Mouse (Mus musculus) gastrocnemius, postnatal 4 days (tissue): ENCODE data around the gene Ficd. TPM values are rescaled to one million over a fixed set of nuclear protein-coding genes. Genes with fewer than 3 reads are reported as not detected.
A peak's percentile ranks its signal among the peaks of the same experiment; 100 is the strongest.

Experiments
- DNase-seq, 2 experiments: peaks; one replicate each; pipeline ENCODE4 v3.0.0; 2021 to 2022; ENCODE audit warnings: low spot score in 2 of 2, mixed read lengths in 2 of 2
- total RNA-seq, 2 experiments: library from RNA; stranded (reverse); gene quantifications; 2 replicates each; pipeline ENCODE4 v1.2.3; 2021

The Ficd gene
- total RNA-seq, 2 experiments from 2014 or later: 5.5 to 5.7 TPM

DNA sequence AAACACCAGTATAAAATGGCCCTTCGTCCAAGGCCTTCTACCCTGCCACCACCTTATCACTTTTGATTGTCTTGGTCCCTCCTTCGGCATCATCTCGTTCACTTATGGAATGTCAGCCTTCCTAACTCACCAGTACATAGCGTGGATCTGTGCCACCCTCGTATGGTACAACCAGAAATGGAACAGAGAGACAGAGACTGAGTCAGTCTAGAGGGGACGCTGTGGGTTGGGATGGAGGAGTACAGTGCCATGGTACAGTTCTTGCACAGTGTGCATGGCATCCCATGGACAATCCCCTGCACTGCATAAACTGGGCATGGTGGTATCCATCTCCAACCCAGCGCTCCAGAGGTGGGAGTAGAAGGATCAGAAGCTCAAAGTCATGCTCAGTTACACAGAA lies 6.9 kb upstream of the Ficd start:
- DNase-seq: no peak

DNA sequence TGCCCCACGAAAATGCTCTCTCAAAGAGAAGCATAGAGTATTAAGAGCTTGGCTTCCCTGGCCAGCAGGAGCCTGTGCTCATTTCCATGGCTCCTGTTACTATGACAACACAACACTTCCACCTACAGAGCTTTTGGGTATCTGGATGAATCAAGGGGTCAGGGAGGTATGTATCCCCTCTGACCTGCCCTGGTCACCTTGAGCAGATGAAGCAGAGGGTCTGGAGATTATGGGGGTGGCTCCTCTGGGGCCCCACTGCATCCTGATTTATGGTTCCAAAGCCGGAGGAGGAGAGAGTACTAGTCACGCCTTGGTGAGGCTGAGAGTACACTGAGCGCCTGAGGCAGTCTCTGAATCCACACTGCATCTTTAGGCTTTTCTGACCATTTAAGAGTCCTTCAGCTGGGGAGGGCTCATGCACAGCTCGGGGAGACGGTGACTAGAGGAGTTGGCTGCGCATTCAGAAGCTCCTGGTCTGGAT lies 4.9 kb upstream of the Ficd start:
- DNase-seq: no peak

DNA sequence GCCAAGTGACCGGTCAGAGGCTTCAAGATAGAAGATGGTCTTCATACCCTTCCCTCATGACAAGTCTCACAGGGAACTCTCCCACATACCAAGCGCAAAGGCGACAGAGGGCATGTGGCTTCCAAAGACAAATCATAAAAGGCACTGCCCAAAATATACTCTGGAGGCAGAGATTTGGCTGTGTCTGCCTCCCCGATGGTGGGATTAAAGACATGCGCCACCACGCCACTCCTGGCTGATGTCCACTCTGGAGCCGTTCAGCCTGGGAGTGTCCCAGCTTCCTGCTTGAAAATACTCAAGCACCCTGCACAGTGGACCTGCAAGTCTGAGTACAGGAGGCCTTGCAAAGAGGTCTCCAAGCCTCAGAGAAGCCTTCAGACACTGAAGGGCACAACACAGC lies 4.4 kb upstream of the Ficd start:
- no peak for DNase-seq

DNA sequence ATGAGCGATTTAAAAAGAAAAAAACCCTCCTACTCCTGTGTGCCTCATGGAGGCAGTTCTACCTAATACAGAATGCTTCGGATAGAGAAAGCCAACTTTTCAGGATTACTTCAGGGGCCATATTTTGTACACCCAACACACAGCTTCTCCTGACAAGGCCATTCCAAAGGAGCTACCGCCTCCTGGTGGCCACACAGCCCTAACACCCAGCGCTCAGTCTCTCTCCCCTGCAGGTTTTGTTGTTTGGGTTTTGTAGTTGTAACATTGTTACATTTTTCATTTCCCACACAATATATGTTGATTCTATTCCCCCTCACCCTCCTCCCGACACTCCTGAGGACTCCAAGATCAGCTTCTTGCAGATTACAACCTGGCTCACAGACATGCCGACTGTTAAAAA lies 3.4 kb upstream of the Ficd start:
- peak in 1 of 2 experiments; percentile 50 for DNase-seq

DNA sequence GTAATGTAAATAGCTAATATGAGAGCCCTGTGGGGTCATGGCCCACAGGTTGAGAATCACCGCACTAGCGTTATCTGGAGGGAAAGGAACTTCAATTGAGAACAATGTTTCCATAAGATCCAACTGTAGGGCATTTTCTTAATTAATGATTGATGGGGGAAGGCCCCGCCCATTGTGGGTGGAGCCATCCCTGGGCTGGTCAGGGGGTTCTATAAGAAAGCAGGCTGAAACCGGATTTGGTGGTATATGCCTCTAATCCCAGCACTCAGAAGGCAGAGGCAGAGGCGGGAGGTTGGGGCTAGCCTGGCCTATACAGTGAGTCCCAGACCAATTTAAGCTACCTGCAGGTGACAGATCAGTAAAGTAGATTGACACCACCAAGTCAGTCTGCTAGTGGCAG lies 1.2 kb upstream of the Ficd start:
- no peak for DNase-seq

DNA sequence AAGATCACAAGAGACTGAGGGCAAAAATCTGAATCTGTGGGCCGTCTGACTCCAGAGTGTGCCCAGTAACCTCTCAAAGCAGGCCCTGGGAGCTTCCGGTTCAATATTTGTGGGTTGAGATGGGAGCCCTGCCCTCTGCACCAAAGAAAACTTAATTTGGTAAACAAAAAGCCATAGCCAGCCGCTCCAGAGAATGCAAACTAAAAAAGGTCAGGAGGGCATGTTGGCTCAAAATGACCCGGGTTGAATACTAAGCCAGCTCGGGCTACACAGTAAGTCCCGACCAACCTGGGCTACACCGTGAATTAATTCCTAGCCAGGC lies 619 bp upstream of the Ficd start:
- no peak for DNase-seq

DNA sequence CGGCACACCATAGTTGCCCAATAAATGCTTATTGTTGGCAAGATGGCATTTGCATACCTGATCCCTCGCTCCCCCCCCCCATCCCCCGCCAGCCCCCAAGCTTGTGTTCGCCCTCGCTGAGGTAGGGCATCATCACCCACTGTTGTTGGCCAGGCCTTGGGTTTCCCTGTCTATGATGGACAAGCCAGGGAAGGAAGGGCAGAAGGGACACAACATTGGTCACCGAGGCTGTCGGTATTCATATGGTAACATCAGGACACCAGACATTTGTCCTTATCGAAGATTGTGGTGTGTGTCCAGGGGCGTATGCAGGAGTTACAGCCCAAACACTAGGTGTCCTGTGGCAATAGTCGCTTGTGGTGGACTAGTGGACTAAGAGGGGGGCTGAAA lies 505 bp downstream of the Ficd start:
- DNase-seq: no peak

DNA sequence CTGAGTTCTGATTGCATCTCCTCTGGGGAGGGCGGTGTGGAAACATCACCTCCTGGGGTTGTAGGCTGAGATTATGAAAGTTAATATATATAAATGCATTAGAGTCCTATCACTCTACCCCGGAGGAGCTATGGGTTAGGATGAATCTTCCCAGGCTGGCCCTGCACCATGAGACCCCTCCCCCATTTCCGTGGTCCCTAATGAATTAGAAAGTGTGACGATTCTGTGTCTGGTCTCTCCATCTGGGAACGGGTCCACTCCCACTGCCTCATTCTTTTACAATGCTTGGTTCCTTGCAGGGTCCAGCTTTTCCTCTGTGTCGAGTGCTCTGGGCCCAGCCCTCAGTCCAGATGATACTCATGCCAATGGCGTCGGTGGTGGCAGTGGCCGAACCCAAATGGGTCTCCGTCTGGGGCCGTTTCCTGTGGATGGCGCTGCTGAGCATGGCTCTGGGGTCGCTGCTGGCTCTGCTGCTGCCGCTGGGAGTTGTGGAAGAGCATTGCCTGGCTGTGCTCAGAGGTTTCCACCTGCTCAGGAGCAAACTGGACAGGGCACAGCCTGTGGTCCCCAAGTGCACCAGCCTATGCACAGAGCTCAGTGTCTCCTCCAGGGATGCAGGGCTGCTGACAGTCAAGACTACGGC lies 1.0 kb downstream of the Ficd start:
- no peak for DNase-seq

DNA sequence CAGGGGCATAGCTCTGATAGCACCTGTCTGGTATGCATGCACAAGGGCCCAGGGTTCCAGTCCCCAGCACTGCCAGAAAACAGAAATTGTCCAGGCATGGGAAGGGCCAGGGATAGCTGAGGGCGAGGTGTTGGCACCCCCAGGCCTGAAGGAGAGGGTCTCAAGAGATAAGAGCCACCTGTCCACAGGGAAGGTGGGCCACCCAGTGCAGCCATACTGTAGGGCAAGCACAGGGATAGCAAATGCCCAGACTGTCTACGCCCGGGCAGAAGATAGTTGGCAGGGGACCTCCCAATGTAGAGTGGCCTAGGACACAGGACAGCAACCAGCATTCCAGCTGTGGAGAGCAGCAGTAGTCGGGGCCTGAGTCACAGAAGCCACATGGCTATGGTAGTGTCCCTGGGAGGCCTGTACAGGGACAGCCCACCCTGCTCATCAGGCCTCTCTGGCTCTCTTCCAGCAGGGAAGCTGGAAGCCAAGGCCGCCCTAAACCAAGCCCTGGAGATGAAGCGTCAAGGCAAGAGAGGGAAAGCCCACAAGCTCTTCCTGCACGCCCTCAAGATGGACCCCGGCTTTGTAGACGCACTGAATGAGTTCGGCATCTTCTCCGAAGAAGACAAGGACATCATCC lies 2.1 kb downstream of the Ficd start:
- DNase-seq: no peak

DNA sequence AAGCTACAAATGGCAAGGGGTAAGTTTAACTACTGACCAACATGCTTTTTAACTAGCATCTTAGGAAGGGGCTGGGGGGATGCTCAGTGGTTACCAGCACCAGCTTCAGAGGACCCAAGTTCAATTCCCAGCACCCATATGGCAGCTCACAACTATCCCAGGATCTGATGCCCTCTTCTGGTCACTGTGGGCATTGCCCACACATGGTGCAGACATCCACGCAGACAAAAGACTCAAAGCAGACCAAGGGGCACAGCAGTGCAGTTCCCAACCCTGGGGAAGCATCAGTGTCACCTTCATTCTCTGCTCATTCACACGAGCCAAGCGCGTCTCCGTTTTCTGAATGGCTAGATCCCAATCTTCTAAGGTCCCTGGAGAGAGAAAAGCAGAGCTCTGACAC lies 12.0 kb downstream of the Ficd start:
- no peak for DNase-seq

DNA sequence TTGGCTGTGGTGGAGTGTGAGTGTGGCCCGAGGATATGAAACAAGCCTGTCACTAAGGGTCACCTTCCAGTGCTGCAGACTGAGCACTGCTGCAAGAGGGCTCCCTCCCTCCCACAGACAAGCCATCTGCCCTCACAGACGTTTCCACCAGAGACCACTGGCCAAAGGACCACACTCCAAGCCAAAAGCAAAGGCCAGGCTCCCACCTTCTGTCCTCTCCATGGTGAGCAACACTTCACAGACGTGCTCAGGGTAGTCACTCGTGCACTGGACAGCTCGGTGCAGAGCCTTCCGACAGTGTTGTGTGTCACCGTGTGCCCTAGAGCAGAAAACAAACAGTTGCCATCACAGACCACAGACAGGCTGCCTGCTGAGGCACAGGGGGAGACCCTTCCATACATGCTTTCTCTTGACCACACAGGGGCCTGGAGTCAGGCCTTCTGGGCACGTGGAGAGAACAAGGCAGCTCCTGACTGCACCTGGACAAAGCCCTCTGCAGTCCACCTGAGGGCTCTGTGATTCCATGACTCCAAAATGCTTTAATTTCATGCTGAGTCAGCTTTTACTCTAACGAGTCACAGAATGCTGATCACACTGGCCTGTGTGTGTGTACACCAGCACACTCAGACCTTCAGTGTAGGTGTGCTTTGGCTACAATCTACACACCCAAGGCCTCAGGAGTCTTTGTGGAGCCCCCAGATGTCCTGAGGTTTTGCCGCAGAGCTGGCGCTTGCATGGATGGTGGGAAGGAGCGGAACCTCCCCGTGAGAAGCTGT lies 13.1 kb downstream of the Ficd start:
- no peak for DNase-seq

DNA sequence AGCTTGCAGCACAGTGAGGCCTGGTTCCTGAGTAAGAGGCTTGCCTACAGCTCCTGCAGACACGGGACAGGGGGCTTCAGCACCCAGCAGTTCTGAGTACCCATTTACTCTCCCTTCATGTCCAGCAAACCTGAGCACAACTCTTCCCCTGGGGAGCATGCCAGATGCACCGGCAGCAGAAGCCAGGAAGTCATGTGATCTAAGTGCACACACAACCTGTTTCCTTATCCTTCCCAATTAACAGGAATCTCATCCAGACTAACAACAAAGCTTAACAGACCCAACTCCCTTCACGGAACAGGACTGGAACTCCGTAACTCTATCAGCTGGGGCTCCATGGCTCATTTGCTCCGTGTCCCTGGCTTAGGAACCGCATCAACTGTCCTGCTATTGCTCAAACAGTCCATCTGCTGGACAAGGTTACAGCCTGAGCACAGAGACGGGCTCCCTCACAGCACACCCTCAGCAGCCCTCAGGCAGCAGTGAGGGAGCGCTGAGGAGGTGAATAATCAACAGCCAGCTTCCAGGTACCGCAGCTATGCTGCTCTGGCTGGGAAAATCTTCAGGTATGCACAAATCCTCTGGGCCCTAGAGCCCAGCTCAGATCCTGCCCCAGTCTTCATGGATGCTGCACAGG lies 16.0 kb downstream of the Ficd start:
- no peak for DNase-seq

DNA sequence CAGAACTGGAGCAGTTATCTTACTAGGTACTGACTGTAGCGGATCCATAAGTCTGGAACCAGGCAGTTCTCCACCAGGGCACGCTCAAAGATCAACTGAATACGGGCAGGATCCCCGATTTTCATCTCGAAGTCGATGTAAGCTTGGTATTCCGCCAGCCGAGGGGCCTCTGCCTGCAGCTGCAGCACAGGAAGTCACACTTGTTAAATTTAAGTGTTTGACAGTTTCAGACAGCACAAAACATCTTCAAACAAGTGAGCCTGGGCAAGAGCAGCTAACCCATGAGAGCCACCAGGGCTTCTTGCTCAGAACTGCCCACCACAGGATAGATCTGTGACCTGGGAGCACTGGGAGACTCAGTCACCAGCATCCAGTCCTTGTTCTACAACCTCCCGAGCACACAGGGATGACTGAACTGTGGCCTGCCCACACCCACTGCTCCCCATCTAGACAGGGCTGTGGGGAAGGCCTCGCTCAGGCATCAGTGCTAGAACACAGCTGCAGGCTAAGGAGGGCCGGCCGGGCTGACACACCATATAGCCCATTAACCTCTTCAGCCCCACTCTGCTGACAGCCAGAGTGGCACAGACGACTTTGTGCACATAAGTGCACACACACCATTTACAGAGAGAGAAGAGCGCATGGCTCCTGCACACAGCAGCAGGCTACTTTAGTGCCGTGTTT lies 19.9 kb downstream of the Ficd start:
- DNase-seq: no peak

DNA sequence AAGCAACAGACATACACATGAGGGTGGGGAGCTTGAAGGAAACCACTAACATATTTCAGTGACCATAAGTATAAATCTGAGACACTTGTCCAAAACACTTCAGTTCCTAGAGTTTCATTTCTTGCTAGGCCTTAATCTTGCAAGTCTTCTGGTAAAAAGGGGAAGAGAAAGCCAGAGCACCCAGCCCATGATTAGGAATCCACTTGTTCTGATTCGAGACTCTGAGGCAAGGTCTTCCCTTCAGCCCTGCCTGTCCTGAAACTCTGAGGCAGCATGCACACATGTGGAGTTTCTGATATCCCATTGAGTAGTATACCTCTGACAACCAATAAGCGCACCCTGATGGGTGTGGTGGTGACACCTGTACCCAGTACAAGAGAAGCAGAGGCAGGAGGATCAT lies 26.0 kb downstream of the Ficd start:
- no peak for DNase-seq

DNA sequence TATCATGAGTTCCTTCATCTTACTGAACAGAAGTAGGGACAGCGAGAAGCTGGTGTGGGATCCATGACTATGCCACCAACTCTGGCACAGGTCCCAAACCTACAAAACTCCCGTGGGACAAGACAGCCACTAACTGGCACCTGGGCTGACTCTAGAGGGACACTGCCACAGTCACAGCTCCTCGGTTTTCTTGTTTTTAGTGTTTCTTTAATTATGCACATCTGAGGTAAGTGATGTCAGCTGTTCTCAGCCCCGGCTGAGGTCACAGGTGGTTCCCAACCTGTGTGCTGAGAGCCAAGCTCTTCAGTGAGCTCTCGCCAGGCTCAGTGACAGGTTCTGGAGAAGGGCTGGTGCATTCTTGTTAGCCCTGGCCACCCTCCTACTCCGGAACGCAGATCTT lies 28.8 kb downstream of the Ficd start:
- no peak for DNase-seq

DNA sequence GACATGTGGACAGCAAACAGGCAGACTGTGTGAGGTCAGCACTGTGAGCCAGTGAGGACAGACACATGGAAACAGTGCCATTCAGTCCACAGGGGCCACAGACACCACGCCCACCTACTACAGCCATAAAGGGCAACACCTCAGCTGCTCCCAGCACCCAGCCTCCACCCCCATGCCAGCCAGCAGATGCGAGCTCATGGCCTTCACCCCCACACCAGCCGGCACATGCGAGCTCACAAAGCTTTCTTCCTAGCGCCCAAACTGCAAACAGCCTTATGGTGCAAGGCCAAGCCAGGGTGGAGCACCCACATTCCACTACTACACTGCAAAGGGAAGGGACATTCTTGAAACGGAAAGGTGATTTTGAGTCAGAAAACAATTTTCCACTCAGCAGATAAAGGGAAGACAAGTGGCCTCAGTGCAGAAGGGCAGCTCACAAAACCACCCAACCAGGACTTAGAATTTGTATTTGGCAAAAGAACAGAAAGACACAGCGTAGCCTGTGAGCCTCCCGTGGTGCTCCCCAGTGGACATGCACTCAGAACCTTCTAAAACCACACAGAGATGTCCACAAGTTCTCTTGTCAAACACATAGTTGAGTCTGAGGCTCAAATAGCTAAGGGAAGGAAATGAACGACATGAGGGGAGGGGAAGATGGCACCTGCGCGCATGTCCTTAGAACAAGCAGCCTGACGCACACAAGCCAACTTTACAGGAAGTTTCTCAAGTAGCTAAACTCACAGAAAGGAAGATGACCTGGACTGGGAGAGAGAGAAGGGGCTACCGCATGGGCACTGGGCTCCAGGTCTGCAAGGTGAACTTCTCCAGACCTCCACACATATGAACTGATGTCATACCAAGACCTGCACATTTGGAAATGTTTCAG lies 30.3 kb downstream of the Ficd start:
- DNase-seq: no peak

DNA sequence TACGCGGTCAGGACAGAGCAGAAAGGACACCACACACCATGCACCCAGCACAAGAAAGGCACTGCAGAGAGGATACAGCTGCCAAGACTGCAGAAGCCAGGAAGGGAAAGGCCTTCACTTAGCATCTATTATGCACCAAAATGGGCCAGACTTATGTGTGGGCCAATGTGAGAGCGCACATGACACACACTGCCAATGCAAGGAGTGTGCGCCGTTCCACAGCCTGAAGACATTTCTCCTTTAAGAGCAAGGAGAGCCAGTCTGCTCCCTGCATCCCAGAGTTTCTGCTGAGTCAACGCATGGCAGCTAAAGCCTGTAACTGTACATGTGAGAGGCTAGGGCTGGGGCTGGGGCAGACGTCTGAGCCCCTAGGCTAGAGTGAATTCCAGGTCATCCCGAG lies 33.2 kb downstream of the Ficd start:
- DNase-seq: no peak

DNA sequence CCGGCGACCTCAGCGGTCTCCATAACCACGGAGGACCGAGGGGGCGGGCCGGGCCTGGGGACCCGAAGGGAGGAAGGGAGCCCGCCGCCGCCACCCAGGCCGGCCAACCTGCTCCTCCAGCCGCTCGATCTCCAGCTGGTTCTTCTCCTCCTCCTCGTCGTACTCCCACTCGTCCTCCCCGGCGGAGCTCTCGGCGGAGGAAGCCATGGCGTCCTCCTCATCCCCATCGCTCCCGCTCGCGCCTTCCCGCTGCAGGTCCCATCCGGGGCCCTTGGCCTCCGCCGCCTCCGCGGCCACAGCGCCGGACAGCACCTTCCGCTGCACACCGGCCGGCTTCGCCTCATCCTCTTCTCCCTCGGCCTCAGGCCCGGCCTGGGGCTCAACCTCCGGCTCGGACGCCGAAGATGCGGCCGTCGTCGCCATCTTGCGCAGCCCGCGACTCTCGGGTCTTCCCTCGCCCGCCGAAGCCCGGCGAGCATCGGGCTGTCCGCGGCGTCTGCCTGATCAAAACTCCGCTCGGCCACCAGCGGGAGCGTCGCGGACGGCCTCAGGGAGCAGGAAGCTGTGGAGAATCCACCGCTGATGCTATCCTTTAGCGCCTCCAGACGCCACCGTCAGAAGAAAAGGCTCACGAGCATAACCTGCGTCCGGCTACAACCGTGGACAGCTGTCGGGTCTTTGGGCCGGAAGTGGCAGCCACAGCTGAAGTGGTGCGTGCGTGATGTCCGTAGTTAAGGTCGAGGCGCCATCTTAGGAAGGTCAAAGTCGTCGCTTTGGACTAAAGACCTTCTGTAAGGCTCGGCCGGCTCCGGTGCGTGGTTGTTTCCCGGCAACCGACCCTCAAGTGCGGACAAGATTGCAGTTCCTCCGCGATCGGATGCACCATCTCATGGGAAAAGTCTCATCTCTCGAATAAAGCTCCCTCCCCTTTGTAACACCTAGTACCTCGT lies 35.9 kb downstream of the Ficd start:
- peak; percentile 56 to 86 for DNase-seq

DNA sequence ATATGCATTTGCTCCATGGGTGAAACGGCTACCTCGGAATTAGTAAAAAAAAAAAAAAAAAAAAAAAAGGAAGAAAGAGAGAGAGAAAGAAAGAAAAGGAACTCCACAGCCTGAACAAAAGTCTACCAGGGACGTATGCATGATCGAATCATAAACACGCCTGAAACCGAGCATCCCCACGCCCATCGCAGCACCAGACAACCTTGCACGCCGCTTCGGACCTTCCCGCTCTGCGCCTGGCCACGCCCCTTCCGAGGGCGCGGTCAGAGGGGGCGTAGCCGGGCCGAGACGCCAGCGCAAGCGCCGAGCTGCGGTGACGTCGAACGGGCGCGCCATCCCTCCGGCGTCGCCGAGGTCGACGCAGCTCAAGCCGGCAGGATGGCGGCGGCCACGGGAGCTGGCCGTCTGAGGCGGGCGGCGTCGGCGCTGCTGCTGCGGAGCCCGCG lies 36.9 kb downstream of the Ficd start, which contains the start of the genes Sart3 and Iscu:
Gene Sart3, minus strand, starts transcription at position 61 of the 446 bp plus-strand sequence.
Gene Iscu, plus strand, starts transcription at position 299 of the 446 bp plus-strand sequence.
- peak; percentile 95 for DNase-seq
